18 mouse cellular contexts compared by ENCODE assay signal in genomic region chr4:64599222-64599621, GRCm38 (mm10).
"Had no signal": no experiment of that assay in that cellular context is flagged by ENCODE, and none has a peak within 500 bp of the region (broad histone marks: within the 10 kb centered on the region; RNA-seq: fewer than 3 reads in every experiment).

No protein-coding gene starts in this region.

- H3K4me2 ChIP-seq: lung, embryonic 15.5 days; midbrain, embryonic 11.5 days; neural tube, embryonic 13.5 days; neural tube, embryonic 15.5 days had no signal

- H3K9ac ChIP-seq: lung, embryonic 15.5 days; neural tube, embryonic 13.5 days; neural tube, embryonic 15.5 days had no signal

- DNase-seq: lung, adult 2 months; lung, postnatal 14 days; midbrain, embryonic 14.5 days; retina, postnatal 1 day; right cerebral cortex, postnatal 4 days; spleen, adult 18-20 months; thymus, adult 18-20 months; thymus, postnatal 14 days; thymus, postnatal 36 days had no signal

- H3K9me3 ChIP-seq: lung, embryonic 15.5 days; megakaryocyte, embryonic 14.5 days; neural tube, embryonic 13.5 days; neural tube, embryonic 15.5 days had no signal

- H3K36me3 ChIP-seq: lung, embryonic 15.5 days; neural tube, embryonic 13.5 days; neural tube, embryonic 15.5 days had no signal

- H3K4me1 ChIP-seq: lung, embryonic 15.5 days; megakaryocyte, embryonic 14.5 days; neural tube, embryonic 13.5 days; neural tube, embryonic 15.5 days had no signal

- H3K27ac ChIP-seq: lung, embryonic 15.5 days; macrophage; neural tube, embryonic 13.5 days; neural tube, embryonic 15.5 days had no signal

- H3K4me3 ChIP-seq: lung, embryonic 15.5 days; megakaryocyte, embryonic 14.5 days; myocyte; neural tube, embryonic 13.5 days; neural tube, embryonic 15.5 days had no signal

- ATAC-seq: lung, postnatal 0 days; midbrain, embryonic 16.5 days had no signal

- H3K27me3 ChIP-seq: lung, embryonic 15.5 days; megakaryocyte, embryonic 14.5 days; neural tube, embryonic 13.5 days; neural tube, embryonic 15.5 days had no signal
